Mouse (Mus musculus) layer of hippocampus, postnatal 36 days (tissue): ENCODE measurements around the gene Hoxd11. TPM values are rescaled to one million over a fixed set of nuclear protein-coding genes. Genes with fewer than 3 reads are reported as not detected.

Experiments used
- DNase-seq, 2 experiments: peaks; one replicate each; pipeline ENCODE4 v3.0.0; 2022
- total RNA-seq, 2 experiments: library from RNA; stranded (reverse); gene quantifications; 2 replicates each; pipeline ENCODE4 v1.2.3; 2021

The Hoxd11 gene
- total RNA-seq, result not detected

DNA sequence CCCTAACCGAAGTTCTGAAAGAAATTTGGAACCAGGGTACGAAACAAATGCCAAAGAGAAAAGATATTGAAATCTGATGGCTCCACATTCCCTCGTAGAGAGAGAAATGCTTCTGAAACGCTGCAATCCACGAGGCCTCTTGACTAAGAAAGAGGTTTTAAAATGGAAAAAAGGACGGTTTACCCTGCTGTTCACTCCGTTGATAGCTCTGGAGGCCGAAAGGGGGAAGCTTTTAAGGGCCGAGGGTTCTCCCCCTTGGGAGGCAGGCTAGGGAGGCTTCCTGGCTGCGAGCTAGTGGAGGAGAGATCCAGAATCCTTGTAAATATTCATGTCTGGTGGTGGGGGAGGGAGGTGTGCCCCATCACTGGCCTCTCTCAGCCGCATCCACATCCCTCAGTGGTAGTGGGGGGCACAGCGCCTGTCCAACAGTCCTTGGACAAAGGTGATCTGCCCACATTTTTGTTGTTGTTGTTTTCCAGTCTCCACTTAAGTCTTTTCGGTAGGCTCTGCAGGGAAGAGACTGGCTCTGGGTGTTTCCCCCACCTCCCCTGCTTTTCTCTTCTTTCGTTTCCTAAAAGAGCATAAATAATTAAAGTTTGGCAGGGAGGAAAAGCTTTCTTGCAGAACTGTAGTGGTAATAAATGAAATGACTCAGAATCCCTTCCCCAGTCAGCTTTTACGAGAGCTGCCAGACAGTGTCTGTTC, at the start of gene Hoxd11:
Hoxd11 (plus strand) TSS at position 667 of the 705 bp plus-strand sequence.
- DNase-seq, result no peak

DNA sequence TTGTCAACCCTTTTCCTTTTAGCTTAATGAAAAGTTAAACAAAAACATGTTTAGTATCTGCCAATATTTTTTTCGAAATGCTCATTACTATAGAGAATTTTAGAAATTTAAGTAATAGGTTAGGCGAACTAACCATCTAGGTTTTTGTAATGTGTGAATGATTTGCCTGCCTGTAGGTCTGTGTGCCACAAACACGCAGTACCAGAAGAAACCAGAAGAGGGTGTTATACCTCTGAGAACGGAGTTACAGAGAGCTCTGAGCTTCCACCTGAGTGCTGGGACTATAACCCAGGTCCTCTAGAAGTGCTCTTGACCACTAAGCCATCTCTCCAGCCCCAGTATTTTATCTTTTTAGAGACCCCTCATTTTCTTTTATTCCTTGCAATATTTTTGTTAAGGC, 43.9 kb upstream of the Hoxd11 start:
- no peak for DNase-seq

DNA sequence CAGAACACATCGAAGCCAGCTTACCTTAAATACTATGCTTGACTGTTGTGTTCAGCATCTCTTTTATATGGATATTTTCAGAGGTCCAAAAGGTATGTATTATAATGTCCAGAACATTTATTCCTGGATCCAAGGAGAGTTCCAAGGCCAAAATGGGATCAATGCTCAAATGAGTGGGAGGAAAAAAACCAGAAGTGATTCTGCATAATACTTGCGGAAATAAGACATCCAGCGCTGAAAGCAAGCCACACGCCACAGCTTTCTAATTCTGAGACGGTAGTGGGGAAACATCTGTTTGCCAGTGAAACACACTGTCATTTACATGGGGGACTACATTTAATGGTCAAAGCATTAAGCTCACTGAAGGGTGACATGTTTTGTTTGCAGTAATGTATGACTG, 36.9 kb upstream of the Hoxd11 start:
- no peak for DNase-seq

DNA sequence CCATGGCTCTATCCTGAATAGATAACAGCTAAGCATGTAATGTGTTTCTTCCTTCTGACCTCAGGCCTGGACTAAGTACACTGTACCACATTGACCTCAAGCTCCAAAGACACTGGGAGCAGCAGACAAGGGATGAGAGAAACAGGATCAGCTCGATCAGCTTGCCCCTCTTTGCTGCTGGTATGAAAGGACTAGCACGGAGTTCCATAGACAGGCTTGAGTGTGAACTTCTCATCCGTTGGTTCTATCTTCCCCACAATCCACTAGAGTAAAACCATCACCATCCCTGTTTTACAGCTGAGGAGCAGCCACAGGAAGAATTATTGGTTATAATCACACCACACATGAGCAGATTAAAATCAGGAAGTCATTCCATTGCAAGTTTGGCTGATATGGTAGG, 33.7 kb upstream of the Hoxd11 start:
- DNase-seq, result no peak

DNA sequence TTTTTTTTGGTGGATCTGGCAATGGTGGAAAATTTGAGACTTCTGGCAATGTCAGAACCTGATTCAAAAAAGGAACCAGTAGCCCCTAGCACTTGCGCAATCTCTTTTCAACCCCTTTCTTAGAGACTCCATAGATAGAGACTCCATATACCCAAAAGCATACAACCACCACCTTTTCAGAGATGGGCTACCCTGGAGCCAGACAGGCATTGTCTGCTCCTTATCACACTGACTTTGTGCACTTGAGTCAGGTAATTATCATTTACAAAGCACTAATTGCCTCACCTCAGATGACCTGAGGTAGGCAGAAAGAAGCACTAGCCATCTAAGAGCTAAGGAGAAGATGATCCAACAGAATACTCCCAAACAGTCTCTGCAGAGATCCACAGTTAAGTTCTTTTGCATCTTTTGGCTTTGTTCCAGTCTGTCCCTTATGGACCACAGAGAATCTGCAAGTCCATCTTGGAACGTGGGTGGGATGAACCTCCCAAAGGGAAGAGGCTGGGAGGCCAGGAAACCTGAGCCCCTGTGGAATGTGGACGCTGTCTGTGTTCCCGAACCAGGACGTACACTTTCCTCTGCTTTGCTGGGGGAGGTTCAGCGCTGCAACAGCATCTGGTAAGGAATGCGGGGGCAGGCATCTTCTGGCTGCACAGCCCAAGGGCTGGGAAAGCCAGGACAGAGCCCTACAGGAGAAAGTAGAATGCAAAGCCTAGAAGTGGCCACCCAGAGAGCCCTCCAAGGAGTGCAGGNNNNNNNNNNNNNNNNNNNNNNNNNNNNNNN, 32.1 kb upstream of the Hoxd11 start:
- no peak for DNase-seq

DNA sequence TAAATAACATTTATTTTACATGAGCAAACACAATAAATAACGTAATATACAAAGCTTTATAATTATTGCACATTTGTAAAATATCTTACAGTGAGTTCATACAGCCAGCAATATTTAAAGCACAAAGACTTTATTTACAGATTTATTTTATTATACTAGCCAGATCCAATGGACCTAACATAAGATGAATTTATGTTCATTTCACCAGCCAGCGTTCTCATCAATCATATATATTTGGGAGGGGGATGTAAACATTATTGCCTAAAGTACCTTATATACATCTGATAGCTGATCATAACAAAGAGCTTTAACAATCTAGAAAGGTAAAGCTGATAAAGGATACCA, 26.4 kb upstream of the Hoxd11 start:
- DNase-seq, result no peak

DNA sequence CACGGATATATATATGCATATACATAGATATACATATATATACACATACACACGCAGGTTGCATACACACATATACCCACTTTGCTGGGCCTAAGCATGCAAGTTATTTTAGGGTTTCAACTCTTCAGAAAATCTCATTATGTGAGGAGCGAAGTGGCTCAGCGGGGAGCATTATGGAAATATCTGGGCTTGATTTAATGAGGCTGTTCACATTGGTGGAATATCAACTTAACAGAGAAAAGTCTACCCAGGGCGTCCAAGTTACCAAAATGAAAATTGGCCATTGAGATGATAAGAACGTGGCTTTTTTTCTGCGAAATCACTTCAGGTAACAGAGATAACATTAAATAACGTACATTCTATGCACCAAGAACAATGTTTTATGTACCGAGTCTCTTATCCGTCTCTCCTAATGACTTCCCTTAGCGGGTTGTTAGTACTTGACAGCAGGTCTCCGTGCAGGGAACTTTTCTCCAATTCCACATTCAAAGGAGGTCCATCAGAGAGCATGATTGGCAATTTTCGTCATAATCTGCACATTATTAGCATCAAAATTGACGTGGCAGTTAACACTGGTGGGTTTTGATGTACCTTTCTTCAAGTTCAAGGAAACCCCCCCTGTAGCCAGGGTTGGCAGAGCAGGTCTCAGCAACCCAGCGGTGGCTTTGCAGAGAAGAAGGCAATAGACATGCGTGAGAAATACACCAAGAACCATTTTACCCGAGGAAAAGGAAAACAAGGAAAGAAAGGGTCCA, 25.4 kb upstream of the Hoxd11 start:
- DNase-seq, result no peak

DNA sequence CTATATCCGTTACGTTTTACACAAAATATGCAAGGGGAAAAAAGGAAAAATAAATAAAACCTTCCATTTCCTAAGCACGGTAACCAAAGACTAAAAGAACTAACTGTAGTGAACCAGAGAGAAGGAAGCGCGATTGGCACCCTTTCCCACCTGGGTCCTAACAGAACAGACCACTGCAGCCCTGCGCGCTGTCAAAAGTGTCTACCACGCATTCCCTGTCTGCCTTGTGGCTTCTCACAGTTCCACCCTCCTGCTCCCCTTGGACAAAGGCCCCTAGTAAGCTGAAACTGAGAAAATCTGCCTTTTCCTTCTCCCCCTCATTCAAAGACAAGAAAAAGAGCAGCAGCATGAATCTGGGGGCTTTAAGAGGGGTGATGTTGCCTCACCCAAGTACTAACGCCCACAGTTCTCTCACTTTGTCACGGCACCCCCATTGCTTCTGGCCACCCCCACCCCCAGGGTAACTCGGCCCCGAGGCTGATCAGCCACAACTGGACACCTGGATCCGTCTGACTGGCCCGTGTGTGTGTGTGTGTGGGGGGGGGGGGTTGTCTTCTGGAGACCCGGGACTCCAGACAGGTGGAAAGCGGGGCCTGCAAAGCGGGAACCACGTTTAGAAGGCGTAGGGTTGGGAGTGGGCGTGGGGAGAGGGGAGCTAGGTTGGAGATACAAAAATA, 24.5 kb upstream of the Hoxd11 start:
- DNase-seq, result no peak

DNA sequence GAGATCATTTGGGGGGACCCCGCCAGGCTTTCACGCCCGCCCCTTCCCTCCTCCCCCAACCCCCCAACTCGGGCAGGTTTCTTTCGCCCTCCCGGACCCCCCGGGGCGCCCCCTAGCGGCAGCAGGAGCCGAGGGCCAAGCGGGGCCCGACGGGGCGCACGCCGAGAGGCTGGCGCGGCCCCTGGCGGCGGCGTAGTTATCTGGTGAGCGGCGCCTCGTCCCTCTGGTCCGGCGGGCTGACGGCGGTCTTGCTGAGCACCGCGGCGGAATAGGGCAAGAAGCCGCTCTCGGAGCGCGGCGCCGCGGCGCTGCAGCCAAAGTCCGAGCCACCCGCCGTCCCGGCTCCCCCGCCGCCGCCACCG, 24.0 kb upstream of the Hoxd11 start:
- DNase-seq, result no peak

DNA sequence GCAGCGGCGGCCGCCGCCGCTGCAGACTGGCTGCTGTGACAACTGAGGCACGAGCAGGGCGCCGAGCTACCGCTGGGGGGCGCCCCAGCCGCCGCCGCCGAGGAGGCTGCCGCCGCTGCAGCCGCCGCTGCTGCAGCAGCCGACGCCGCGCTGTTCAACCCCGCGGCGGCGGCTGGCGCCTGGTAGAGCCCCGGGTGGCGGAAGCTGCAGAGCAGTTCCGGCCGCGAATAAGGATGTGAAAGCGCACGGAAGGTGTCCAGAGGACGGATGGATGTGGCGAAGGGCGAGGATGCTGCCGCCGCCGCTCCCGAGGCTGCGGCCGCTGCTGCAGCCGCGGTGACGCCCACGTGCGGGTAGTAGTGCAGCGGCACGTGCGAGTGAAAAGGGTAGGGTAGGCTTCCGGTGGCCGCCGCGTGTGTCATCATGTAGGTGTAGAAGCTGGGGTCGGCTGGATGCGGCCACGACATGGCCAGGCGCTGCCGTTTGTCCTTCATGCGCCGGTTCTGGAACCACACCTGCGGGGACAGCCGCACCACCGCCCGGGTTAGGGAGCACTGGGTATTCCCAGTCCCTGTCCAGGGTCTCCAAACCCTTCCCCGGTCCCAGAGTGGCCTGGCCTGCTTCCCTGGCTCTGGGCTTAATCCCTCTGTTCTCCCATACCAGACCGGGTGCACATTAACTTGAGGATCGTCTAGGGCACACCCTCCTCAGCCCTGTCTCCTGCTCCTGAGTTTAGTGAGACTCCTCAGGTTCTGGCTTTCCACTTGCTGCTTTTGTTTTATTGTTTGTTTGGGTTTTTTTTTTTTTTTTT, 23.3 kb upstream of the Hoxd11 start:
- DNase-seq, result no peak

DNA sequence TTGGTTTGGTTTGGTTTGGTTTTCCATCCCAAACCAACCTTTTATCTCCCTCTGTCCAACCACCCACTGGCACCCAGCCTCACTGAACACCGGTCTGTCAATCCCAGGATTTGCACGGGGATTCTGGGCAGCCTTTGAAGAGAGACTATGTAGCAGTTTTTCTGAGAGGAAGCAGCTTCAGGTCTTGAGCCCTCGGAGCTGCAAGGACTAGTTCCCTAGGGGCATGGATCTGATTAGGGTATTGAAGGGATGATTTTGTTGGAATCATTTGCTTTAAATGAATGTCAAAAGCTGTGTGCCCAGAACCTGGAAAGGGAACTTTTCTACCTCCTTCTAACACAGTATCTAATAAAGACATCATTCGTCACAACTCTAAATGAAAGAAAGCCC, 22.7 kb upstream of the Hoxd11 start:
- DNase-seq, result no peak

DNA sequence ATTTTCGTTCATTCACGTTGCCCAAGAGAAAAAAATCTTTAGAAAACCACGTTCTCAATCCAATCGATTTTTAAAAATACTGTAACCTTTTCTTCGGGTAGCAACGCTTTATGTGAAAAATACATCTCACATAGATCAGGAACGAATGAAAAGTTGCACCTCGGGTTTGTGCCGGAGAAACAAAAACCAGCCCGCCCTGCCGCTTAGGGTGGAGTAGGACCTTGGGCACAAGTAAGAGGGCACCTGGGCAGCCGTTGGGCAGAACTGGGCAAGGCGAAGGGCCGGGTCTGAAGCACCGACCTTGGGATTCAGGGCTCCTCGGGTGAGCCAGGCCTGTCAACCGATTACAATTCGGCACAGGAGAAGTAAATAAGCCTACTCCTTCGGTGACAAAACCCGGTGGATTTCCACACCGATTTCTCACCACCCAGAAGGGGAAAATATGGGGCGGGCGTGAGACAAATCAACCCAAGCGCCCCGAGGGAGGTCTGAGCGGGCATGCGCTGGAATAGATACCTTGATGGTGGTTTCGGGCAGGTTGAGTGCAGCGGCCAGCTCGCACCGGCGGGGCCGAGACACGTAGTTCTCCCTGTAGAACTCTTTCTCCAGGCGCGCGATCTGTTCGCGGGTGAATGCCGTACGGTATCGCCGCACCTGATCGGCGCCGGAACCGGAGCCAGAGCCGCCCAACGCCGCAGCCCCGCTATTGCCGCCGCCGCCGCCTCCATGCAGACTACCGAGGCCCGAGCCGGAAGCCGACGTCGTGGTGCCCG, 21.9 kb upstream of the Hoxd11 start:
- no peak for DNase-seq

DNA sequence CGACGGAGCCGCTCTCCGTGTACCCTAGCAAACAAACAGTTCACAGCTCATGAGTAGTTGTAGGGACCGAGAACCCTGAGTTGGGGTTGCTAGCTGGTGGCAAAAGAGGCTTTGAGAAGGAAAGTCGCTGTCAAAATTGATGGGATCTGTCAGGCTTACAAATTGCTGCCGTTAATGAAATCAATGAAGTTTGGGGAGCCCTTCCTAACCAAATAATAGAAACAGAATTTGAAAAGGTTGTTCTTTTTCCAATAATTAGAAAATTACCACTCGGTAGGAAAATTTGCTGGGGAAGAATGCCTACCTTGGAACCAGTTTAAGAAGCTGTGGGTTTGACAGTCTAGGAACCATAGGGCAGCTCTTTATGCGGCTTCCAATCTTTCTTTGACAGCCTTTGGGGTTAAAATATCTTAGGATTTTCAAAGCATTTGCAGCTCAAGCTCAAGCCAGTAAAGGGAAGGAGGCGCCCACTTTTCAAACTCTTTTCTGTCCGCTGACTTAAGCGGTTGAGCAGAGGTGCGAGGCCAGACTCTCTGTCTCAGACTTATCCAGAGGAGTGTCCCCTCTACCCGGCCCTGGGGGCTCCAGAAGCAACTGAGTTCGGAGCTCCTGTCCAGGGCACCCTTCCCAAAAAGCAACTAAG, 21.2 kb upstream of the Hoxd11 start:
- no peak for DNase-seq

DNA sequence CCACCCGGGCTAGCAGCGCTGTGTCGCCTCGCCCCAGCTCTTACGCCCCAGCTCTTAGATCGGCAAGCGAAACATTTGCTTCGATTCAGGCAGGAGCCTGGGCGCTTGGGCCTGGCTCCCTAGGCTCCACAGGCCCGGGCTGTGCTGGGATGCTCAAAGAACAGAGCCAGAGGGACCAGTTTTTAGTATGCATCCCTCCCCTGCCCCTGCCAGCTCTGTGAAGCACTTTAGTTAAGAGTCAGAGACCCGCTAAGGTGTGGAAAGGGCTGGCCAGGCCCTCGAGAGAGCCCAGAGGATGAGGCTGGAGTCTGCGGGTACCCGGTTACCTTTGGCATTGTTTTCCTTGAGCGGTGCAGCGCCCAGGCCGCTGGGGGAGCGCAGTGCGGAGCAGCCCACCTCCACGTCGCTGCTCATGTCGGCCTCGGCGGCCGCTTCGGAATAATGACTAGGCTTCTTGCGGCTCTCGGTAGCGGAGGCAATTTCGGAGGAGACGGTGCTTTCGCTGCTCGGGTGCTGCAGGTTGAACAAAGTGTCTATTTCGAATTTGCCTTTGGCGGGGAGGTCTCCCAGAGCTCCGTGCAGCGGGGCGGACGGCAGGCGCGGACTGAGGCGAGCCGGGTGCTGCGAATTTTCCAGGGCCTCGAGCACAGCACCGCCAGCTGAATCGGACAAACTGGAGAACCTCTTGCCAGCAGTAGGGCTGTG, 20.5 kb upstream of the Hoxd11 start:
- DNase-seq, result no peak

DNA sequence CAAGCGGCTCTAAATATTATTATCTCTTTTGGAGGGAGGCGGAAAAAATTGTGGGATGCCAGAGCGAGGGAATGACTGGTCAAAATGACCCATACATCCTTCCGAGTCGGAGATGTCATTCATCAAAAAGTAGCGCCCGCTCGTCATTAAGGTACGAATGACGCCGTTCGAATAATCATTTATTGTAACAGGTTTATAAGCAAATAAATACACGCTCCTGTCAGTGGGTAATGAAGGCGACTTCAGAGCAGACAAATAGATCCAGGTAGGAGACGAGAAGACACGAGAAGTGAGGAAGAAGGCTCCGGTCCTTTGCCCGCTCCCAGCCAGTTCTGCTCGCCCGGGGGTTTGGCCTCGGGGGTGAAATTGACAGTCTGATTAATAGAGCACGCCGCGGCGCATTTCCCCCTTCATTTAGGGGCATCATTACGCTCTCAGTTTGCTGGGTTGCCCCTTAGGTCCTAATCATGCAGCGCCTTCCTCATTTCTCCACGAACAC, 19.8 kb upstream of the Hoxd11 start, which contains the start of gene Evx2:
Evx2 (minus strand) TSS at position 51 of the 499 bp plus-strand sequence.
- DNase-seq, result no peak

DNA sequence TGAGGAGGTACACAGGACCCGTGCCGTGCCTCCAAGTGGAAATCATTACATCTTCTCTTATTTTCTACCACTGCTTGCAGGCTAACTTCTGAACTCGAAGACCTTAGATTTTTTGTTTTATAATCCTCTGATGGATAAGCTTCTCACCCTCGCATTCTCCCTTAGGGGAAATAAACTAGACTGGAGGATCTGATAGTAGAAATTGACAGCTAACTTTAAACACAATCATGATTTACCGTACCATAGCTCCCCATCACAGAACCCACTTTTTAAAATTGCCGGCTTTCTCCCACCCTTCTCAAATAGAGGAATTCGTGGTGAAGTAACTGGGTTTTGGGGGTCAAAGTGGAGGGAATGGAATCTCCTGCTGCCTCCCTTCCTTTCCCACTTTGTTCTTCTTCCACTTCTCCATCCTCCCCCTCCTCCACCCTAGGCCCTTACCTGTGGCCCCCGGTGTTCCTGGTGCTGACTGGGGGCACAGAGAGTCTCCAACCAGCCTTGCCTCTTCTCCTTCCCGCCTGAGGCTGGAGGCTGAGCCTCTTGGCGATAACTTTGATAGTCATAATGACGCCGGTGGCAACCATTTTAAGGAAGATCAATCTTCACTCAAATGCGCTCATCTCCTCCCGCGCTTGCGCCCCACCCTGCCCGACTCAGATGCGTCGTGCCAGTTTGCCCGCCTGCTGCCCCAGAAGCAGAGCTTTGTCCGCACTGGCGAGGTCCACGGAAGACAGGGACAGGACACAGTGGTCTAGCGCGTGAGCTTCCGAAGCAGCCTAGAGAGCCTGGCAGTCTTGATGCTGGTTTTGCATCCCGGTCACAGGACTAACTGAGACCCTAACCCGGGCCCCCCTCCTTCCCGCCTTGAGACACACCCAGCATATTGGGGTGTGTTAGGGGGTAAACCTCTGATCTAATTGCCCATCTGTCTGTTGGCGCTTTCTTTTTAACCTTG, 18.7 kb upstream of the Hoxd11 start:
- no peak for DNase-seq

DNA sequence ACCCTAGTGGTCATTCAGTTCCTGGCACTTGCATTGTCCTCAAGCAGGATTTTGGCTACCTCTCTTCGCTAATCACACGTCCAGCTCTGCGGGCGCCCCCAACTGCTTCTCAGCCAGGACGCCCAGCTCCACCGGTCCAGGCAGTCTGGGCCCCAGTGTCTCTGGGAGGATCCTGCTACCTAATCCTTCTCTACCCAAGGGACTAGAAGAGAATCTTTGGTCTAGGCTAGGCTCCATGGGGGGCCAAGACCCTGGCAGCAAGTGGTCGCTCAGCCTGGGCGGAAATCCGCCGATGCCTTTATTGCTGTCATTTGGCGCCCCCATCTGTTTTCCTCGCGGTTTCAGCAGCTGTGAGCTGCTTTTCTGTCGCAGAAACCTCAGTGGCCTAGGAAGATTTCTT, 17.7 kb upstream of the Hoxd11 start:
- no peak for DNase-seq

DNA sequence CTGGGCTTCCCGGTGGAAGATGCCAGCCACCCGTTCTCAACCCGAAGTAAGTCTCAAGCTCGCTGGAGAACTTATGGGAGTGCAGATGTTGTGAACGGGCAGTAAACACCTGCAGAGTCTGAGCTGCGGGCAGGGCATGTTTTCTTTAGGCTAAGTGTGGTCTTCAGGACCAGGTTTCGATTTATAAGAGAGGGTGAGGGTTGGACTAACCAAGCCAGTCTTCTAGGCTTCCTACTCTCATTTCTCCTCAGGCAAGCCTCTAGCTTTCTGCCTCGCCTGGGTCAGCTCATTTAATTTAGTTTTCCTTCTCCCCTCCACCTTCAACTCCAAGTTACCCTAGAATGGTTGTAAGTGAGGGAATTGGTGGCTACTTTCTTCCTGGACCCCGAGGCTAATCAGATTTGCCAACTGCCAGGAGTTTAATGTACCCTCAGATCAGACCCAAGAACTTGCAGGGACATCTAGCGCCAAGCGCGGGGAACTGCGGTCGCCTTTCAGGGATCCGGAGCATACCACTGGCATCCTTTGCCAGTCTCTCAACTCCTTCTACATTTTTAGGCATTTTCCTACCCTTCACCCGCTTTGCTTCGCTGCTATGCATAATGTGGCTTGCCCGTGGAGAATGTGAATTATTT, 15.9 kb upstream of the Hoxd11 start:
- no peak for DNase-seq
